Mouse (Mus musculus): Measurements from ENCODE around the gene Prf1. TPM values are rescaled to one million over a fixed set of nuclear protein-coding genes. Genes with fewer than 3 reads are reported as not detected.

Gene Prf1
- 0.74 and 0.94 TPM in 2 replicates for polyA plus RNA-seq (2012; rRNA removed)

DNA sequence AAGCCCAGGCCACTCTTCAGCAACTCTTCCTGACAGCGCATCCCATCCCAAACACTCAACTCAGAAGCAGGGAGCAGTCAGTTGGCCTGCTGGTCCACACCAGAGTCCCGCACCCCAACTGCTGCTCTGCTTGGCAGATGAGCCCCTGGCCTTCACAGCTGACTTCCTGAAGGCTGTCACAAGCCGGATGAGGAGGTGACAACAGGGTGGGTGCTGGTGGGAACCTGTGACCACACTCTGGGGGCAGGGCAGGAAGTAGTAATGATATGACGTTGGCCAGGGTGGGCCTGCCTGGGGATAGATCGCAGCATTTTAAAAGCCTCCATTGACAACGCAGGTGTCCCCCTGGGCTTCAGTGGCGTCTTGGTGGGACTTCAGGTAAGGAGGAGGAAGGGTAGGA, at the start of gene Prf1:
TSS of gene Prf1 (plus strand) at position 357 of the 400 bp plus-strand sequence.
- no peak for DNase-seq (ENCODE audit: low spot score)

DNA sequence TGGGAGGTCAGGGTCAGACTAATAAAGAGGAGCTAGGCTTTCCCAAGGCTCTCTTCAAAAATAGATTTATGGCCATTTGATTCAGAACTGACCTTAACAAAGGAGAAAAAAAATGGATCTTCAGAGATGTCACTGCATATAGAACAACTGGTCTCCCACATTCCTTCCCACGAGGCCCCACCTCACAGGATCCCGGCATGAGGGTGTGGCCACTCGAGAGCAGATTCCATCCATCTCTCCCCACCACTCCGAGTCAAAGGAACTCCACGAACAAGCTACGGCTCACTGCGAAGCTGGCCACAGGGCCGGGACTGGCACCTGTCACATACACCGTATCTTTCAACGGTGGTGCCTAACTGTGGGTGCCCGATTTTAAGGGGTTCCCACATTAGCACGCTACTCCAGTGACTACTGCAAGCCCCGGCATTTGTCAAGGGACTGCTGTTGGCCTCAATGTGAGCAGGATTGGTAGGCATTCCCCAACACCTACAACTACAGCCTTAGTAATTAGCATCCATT, 49.0 kb upstream of the Prf1 start:
- no peak for DNase-seq (ENCODE audit: low spot score)

- DNase-seq (ENCODE audit: low spot score) = no peak
Measured at GRCm38 (mm10) chr10:61249951-61250350, 47.7 kb upstream of the Prf1 start.

GRCm38 (mm10) chr10:61254761-61255160, 42.9 kb upstream of the Prf1 start:
- DNase-seq (ENCODE audit: low spot score) = no peak

- no peak for DNase-seq (ENCODE audit: low spot score)
Measured at GRCm38 (mm10) chr10:61255190-61255589, 42.4 kb upstream of the Prf1 start.

DNA sequence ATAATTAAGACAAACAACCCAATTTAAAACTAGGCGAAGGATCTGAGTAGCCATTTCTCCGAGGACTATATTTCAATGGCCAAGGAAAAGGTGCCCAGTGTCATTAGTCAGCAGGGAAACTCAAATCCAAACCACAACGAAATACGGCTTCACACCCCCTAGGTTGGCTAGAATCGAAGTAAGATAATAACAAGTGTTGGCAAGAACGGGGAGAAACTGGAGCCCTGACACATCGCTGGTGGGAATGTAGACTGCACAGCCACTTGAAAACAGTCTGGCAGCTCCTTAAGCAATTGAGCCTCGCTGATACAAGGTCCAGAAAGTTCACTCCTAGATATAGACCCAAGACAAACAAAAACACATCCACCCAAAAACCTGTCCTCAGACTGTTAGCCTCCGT, 41.0 kb upstream of the Prf1 start:
- no peak for DNase-seq (ENCODE audit: low spot score)

GRCm38 (mm10) chr10:61258131-61258530, 39.5 kb upstream of the Prf1 start:
- DNase-seq (ENCODE audit: low spot score) = no peak

GRCm38 (mm10) chr10:61261229-61262156, 36.1 kb upstream of the Prf1 start:
- no peak for DNase-seq (ENCODE audit: low spot score)

DNA sequence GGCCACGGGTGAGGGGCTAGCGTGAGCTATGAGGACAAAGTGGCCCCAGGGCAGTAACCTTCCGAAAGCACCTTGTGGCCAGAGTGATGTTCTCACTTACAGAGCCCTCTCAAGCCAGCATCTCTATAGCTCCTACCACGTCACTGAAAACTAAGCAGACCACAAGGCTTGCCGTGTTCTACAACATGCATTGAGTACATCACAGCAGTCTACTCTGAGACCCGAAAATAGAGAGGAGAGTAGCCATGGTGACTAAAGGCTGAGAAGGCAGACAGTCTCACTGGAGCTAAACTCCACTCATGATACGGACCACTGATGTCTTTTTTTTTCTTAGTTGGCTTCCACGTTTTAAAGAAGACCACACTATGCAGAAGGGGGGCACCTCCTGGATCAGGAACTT, 34.0 kb upstream of the Prf1 start:
- DNase-seq (ENCODE audit: low spot score) = no peak

- no peak for DNase-seq (ENCODE audit: low spot score)
Measured at GRCm38 (mm10) chr10:61267378-61267777, 30.3 kb upstream of the Prf1 start.

- no peak for DNase-seq (ENCODE audit: low spot score)
Measured at GRCm38 (mm10) chr10:61272089-61272626, 25.5 kb upstream of the Prf1 start.

DNA sequence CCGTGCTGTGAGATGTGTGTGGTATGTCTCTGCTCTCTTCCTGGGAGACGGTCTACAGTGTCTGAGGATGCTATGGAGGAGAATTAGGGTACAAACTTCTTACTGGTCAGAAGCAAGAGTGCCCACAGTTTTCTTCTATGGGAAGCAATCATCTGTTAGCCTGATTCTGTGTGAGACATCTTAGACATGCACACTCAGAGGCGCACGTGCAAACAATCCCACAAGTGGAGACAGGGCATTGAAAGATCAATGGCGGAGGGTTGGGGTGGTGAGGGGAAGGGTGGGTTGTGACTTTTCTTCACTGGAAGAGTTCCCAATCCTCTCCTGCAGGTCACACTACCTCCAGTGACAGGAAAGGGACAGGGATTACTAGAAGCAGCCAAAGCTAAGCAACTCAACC, 25.0 kb upstream of the Prf1 start:
- DNase-seq (ENCODE audit: low spot score) = no peak

GRCm38 (mm10) chr10:61273081-61273843, 24.4 kb upstream of the Prf1 start, which contains the start of gene Adamts14:
Gene Adamts14 (minus strand): TSS chr10:61273438.
- peak; percentile 40 for DNase-seq (ENCODE audit: low spot score)

- no peak for DNase-seq (ENCODE audit: low spot score)
Measured at GRCm38 (mm10) chr10:61273844-61274215, 23.8 kb upstream of the Prf1 start.

DNA sequence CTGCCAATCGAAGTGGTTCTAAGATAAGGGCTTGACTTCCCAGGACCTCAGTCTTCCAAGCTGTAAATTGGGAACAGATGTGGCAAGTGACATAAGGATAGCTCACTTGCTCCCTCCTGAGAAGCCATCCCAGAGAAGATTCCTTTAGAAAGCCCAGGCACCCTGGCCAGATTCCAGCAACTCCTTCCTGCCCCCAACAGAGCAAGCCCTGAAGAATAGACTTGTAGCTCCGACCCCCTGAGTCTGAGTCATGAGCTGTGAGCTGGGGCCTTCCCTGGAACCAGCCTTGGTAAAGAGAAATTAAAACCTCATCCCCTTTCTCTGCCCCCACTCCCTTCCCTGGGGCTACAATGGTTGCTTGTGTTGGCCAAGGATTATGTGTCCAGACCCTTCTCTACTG, 23.1 kb upstream of the Prf1 start:
- no peak for DNase-seq (ENCODE audit: low spot score)

DNA sequence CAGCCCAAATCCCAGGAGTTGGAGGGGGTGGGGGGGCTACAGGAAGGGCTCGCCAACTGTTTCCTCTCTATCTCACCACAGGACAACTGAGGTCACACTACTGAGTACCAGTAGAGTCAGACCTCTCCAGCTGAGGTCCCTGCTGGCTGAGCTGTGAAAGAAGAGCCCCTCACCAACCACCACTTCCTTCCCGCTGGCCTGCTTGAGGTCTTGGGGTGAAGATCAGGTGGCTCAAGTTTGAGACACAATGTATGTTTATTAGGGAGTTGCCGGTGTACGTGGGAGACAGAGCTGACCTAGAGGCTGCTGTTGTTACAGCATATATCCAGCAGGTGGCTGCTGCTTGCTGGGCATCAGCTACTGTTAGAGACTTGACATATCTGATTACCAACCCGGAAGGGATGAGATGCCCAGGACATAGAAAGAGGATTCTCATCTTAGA, 21.9 kb upstream of the Prf1 start:
- DNase-seq (ENCODE audit: low spot score) = no peak

DNA sequence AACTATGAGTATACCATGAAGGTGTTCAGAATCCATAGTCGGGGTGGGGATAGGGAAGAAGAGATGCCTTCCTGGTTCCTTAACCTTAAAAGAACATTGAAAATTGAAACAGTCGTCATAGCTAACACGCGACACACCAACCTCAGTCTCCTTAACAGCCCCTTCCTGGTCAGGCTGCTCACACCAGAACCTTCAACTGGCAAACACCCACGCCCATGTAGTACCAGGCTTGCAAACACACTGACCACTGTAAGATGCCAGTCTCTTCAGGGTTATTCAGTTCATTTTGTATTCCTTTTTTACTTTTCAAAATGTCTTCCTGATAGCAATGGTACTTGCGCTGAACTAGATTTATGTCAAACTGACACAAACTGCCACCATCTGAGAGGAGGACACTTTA, 20.6 kb upstream of the Prf1 start:
- DNase-seq (ENCODE audit: low spot score) = no peak

DNA sequence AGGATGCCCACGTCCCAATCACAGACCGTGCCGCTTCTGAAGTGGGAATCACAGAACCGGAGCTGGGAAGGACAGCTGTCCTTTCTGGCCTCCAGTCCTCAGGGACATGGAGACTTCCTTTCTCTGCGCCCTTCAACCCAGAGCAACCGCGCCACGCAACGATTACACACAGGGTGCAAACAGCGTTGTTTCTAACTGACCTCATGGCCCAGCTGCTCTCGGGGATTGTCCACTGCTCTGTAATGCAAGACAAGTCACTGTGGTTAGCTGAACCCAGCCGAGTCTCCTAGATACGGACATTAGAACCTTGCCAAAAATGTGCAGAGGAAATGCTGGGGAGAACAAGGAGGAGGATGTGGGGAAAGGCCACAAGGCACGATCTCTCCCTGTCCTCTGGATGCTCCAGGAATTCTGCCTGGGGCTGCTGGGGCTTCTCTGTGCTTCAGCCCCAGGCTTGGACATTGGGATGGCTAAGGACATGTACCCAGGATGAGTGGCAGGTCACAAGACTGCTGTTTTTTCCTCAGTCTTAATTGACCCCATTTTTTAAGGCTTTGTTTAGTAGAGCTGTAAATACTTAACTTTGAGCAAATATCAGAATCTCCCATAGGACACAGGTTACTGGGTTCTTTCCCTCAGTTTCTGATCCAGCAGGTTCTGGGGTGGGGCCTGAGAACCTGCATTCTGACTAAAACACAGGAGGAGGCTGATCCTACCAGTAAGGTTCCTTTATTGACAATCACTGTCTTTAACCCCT, 19.5 kb upstream of the Prf1 start:
- DNase-seq (ENCODE audit: low spot score) = no peak

- no peak for DNase-seq (ENCODE audit: low spot score)
Measured at GRCm38 (mm10) chr10:61281115-61281514, 16.5 kb upstream of the Prf1 start.

DNA sequence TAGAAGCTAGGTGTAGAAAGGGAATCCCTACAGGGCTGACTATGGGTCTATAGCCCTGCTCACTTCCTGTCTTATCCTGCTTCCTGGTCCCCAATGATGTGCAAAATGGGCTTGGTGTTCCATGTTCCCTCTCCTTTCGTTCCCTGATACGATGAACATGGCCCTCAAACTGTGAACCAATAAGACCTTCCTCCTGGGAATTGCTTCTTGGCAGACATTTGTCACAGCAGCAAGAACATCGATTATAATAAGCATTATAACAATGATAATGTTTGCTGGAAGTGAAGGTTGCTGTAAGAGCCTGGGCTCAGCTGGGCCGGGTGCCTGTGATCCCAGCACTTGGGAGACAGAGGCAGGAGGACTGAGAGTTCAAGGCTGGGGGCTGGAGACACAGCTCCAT, 13.3 kb upstream of the Prf1 start:
- no peak for DNase-seq (ENCODE audit: low spot score)

DNA sequence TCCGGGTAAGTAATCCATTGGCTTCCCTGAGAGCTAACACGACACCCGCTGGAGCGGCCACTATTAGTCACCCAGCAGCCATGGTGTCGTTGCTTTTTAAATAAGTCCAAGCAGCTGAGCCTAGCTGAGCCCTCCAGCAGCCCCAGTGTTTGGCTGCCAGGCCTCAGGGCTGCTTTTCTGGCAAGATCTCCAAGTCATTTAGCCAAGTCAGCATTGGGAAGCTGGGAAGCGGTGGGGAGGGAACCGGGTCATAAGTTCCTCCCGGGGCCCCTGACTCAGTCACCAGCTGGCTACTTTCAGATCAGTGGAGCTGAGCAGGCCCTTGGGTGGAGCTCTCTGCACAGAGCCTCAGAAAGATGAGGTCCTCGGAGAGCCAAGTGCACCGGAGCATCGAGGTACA, 12.4 kb upstream of the Prf1 start:
- no peak for DNase-seq (ENCODE audit: low spot score)

- no peak for DNase-seq (ENCODE audit: low spot score)
Measured at GRCm38 (mm10) chr10:61286246-61286645, 11.4 kb upstream of the Prf1 start.

All from urinary bladder, adult 2 months (tissue).